Mouse (Mus musculus): Measurements from ENCODE around the gene Taf1c.

DNA sequence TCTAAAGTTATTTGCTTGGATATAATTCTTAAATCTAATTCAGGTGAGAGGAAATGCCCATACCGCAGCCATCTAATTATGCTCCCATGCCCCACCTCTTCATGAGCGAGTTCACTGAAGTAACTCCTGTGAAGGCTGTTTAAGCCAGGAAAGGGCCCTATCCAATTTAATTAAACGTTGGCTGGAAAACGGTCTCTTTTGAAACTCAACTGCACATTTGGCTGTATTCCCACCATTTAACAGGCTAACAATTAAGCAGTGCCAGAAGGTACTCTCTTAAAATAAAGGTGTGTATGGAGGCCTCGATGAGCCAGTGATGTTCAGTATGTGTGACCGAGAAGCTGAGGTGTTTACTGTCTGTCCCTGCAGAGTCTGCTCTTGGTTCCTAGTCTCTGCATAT lies 49.2 kb downstream of the Taf1c start:
- TF ChIP-seq CTCF (IDR thresholded peaks at IDR 0.05), result no peak
- TF ChIP-seq EP300 (IDR thresholded peaks at IDR 0.05), result no peak
